Mouse (Mus musculus): ENCODE data around the gene Pnmal2. TPM values are rescaled to one million over a fixed set of nuclear protein-coding genes. Genes with fewer than 3 reads are reported as not detected.

Gene Pnmal2
- total RNA-seq (2021) = 100 to 1,000 TPM; 169 to 194 TPM

- intact Hi-C loops (cut with DNase I) = no loop called here
Measured at GRCm38 (mm10) chr7:16944061-16944807, at the start of gene Pnmal2. Pnmal2 (plus strand) TSS chr7:16944682.

GRCm38 (mm10) chr7:16895000-16895399, 49.5 kb upstream of the Pnmal2 start:
- intact Hi-C loops (cut with DNase I) = loop anchor here (10.0 kb wide), 1 partner anchor 150 kb away; no protein-coding TSS in a partner anchor
- peak; percentile 79 for DNase-seq

More at GRCm38 (mm10) chr7:16944061-16944807, at the start of gene Pnmal2:
- DNase-seq = peak; percentile 96

DNA sequence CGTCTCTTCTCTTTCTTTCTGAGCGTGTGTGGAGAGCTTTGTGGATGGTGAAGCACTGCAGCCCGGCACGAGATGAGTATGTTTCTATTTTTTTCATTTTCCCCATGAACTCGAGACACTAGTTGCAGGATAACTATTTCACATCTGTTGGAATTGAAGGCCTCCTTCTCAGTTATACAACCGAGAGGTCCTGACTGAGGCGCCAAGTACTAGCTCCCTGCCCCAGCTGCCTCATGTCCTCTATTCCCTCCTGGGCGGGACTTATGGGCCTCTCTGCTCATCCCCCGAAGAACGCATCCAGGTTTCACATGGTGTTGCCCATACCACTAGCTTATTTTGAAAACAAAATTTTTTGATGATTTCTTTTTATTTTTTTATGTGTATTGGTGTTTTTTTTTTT, 49.0 kb upstream of the Pnmal2 start:
- no peak for DNase-seq
- intact Hi-C loops (cut with DNase I) = loop anchor here (10.0 kb wide), 1 partner anchor 151 kb away; no protein-coding TSS in a partner anchor

DNA sequence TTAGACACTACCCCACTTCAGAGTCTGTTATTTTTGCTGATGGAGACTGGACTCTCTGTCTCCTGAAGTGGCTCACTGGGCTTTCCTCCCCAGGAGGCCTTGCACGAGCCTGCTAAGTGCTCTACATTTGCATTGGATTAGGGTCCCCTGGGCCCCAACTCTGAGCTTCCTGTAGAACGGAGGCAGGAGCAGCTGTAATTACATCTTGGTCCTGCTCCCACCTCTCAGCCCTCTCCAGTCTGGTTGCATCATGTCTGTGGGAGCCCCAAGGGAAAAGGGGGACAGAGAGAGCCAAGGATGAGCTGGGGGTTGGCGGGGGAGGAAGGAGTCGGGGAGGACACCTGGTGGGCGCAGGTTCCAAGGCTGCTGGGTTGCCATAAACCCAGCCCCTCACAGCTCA, 44.0 kb upstream of the Pnmal2 start:
- intact Hi-C loops (cut with DNase I) = no loop called here
- DNase-seq = no peak

DNA sequence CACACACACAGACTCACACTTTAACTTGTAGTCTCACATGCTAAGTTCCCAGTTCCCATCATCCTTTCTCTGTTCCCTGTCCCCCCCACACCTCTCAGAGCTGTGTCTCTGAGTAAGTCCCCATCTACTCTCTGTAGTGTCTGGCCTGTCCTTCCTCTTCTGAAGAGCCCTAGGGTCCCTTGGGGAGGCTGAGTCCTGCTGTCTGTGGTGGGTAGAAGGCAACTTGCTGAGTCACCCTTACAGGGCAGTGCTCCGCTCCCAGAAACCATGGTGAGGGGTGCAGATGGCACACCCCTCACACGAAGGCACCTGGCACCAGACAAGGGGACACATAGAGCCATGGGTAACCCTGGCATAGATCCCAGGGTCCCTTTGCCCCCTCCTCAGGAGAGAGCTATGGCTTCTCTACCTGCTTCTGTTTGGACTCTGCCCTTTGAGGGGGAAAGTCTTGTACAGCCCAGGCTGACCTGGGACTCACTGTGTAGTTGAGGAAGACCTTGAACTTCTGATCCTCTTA, 41.0 kb upstream of the Pnmal2 start:
- no peak for DNase-seq
- intact Hi-C loops (cut with DNase I) = no loop called here

DNA sequence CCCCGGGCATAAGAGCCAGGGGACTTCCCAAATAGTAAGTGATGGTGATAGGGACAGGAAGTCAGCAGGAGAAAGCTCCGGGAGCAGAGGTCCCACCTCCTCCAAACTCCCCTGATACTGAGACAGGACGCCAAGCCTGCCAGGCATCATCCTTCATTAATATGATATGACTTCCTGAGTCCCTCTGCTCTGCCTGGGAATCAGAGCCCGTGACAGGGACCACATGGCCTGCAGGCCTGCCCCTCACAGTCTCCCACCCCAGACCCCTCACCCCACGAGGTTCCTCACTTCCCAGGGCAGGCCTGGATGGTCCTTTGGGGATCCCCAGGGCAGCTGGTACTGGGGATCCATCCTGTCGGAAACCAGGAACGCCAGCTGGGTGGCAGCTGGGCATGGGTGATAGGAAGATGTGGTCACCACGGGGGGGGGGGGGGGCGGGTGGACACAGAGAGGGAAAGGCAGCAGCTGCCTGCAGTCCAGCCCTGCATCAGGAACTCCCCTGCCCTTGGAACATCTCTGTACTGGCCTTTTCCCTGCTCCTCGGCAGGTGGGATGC, 40.3 kb upstream of the Pnmal2 start:
- intact Hi-C loops (cut with DNase I) = no loop called here

DNA sequence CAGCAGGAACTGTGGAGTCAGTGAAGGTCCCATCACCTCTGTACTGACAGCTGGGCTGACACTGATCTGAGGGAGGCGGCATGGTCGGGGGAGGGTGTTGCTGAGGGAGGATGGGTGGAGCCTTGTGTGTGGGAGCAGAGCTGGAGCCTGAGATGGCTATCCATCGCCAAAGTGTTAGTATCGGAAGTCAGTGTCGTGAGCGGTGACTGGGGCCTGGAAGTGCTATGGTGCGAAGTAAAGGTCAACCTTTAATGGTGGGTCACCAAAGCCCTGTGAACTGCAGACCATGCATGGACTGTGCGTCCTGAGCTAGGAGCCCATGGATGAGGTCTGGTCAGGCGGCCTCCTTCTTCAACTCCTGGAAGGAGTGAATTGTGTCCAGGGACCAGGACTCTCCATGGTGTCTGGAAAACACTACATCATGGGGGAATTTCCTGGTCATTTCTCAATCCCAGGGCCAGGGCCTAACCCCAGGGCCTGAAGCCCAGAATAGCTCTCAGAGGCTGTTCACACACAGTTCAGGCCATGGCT, 38.9 kb upstream of the Pnmal2 start:
- intact Hi-C loops (cut with DNase I) = no loop called here
- DNase-seq = no peak

More for the DNA sequence above, 40.3 kb upstream of the Pnmal2 start:
- DNase-seq = no peak

DNA sequence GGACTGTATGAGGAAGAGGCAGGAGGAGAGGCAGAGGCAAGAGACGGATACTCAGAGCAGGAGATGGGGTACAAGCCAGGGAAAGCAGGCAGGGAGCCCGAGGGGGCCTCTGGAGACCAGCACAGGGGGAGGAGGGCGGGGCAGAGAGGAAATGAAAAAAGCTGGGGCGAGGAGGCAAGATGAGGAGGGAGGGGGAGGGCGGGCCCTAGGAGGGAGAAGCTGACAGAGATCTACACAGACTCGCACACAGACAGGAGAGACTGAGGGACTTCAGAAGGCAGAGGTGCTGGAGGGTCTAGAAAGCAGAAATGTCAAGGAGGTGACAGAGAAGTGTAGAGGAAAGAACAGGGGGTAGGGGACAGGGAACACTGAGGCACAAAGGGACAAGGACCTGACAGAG, 38.2 kb upstream of the Pnmal2 start, which contains the start of gene Ptgir:
Ptgir (plus strand) TSS at position 210 of the 400 bp plus-strand sequence.
- no peak for DNase-seq
- intact Hi-C loops (cut with DNase I) = no loop called here

DNA sequence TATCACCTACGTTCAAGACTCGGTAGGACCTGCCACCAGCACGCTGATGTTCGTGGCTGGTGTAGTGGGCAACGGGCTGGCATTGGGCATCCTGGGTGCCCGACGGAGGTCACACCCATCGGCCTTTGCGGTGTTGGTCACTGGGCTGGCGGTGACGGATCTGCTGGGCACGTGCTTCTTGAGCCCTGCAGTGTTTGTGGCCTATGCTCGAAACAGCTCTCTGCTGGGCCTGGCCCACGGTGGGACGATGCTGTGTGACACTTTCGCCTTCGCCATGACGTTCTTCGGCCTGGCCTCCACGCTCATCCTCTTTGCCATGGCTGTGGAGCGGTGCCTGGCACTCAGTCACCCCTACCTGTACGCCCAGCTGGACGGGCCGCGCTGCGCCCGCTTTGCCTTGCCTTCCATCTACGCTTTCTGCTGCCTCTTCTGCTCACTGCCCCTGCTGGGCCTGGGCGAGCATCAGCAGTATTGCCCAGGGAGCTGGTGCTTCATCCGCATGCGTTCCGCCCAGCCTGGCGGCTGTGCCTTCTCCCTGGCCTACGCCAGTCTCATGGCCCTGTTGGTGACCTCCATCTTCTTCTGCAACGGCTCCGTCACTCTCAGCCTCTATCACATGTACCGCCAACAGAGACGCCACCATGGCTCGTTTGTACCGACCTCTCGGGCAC, 37.5 kb upstream of the Pnmal2 start:
- intact Hi-C loops (cut with DNase I) = no loop called here
- DNase-seq = no peak

- no peak for DNase-seq
- intact Hi-C loops (cut with DNase I) = no loop called here
Measured at GRCm38 (mm10) chr7:16907842-16908241, 36.6 kb upstream of the Pnmal2 start.

DNA sequence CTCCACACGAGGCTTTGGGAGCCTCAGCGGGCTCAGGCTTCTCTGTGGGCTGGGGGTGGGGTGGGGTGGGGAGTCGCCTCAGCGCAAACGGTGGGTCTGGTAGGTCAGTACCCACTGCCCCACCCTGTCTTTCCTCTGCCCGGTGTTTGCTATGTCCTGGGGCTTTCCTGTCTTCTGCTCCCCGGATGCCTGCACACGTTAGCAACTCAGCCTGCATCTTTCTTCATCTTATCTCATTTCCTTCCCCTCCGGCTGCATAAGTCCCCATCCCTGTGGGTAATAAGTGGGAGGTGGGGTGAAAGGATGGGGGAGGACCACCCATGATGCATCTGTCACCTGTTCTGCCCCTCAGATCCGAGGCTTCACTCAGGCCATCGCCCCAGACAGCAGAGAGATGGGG, 36.1 kb upstream of the Pnmal2 start:
- no peak for DNase-seq
- intact Hi-C loops (cut with DNase I) = no loop called here

DNA sequence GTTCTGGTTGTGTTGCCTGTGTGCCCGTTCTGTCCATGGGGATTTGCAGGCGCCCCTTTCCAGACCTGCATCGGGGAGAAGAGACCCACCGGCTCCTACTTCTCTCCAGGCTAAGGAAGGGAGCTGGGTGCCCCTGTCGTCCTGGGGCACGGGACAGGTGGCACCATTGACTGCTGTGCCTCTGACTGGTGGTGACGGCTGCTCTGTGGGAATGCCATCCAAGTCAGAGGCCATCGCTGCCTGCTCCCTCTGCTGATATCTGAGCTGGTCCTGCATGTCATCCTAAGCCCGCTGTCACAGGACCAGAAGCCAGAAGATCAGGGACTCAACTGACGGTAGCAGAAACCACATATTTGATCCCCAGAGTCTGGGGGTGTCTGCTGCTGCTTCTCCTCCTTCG, 35.6 kb upstream of the Pnmal2 start:
- DNase-seq = no peak
- intact Hi-C loops (cut with DNase I) = no loop called here

DNA sequence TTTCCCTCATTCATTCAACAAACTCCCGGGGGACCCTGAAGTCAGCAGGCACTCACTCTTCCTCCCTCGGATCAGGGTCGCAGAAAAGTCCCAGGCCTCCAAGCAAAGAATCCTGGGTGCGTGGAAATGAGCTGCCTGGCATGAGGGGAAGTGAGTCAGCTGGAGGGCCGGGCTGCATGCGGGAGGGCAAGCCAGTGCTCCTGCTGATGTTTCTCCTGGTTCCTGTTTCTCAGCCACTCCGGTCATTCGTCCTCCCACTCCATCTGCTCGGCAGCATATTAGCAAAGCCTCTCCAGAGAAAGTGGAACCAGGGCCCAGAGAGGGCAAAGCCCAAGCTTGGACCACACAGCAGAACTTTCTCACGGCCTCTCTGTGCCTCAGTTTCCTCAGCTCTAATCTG, 34.6 kb upstream of the Pnmal2 start:
- DNase-seq = no peak
- intact Hi-C loops (cut with DNase I) = no loop called here

- DNase-seq = no peak
- intact Hi-C loops (cut with DNase I) = no loop called here
Measured at GRCm38 (mm10) chr7:16911904-16912303, 32.6 kb upstream of the Pnmal2 start.

DNA sequence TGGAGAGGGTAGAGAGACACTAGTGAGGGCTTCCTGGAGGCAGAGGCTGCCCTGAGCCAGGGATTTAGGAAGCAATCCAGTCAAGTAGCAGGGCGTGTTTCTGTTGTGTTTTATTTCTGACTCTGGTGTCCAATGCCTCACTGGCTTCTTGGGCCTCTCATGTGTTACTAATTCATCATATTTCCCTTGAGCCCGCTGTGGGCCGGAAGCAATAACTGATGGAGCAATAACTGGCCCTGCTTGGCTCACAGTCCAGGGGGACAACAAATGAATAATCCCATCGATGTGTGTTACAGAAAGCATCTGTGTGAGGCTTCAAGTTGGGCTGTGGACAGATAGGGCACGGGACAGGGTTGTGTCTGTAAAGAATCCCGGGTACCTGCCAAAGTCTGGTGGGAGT, 32.1 kb upstream of the Pnmal2 start:
- intact Hi-C loops (cut with DNase I) = no loop called here
- no peak for DNase-seq

DNA sequence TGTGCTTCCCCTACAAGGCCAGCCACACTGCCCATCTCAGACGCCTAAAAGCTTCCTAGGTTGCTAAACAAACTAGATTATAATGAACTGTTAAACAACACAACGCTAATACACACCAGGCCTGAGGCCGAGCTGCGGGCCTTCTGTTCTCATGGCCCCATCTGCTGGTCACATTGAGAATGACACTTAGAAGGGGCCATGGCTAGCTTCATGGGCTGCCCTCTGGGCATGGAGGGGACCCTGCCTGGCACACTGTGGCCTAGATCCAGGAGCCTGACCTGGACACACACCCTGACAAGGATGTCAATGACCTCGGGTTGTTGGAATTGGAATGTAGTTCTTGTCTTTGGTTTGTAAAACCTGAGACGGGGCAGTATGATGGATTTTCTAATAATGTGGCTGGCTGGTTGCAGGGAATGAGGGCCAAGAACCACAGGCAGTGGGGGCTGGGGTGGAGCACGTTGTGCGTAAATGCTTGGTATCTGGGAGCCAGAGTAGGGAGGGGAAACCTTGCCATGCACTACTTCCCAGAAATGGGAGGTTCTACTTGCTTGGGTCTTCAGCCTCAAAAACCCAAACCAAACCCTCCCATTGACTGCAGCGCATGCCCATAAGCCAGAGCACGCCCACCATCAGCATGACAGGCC, 30.6 kb upstream of the Pnmal2 start:
- peak; percentile 74 for DNase-seq
- intact Hi-C loops (cut with DNase I) = no loop called here

DNA sequence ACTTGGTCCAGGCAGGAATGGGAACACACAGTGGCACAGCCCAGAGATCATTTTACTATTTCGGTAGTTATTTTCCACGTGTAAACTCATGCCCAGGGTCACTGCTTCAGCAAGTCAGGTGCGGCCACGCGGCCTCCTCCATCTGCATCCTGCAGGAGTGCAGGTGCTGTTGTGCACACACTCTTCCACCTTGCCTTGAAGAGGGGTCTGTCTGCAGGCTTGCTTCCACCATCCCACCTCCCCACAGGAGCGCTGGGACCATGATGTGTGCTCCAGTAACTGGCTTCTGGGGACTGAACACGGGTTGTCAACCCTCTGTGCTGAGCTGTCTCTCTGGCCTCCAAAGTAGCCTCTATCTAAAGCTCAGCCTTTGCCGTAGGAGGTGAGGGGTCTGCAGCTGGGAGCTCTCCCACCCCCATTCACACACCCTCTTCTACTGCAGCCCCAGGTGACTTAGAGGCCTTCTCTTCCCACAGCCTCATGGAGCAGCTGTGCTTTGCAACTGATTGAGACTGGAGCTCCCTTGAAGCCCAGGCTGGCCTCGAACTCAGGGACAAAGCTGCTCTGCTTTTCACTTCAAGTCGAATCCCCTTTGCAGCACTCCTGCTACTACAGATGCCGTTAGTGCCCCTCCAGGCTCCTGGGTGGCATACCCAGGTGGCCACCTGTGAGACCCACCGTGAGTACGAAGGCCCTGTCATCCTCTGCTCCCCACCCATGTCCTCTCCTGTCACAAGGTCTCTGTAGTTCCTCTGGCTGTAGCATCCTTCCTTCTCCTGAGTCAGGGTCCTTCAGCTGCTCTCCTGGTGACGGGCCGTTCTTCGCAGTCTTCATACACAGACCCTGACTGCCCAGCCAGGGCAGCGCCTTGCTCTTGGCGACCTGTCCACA, 29.8 kb upstream of the Pnmal2 start:
- intact Hi-C loops (cut with DNase I) = no loop called here
- no peak for DNase-seq

DNA sequence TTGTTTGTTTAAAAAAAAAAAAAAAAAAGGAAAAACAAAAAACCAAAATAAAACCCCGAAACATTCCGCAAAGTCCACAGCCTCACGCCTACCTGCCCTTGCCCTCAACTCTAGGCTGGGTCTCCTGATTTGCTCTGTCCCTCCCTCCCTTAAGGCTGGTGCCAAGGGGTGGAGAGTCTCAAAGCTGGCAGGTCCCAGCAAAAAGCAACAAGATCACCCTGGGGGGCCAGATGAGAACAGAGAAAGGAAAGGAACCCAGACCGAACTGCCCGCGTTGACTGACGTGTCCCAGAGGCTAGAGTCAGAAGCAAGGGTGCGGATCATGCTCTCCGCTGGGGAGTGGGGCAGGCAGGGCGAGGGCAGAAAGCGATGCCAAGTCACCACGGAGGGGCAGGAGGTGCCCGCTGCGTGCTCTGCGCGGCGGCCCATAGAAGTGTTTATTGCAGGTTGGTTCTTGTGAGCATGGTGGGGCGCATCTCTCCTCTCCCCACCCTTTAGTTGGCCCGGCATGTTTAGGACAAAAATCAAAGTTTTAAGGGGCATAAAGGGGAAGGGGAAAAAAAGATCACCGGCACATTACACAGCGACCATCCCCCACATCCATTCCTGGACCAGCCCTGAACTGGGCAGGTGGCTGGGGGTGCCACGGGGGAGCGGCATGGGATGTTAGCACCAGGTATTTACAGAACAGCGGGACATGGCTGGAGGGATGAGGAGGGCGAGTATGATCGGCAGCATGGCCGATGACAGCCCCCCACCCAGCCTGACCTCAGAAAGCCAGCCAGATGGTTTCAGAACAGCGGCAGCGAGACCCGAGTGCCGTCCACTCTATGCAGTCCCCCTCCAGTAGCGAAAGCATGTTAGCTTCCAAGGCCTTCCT, 28.8 kb upstream of the Pnmal2 start:
- no peak for DNase-seq
- intact Hi-C loops (cut with DNase I) = no loop called here
